Mouse (Mus musculus) megakaryocyte-erythroid progenitor cell, adult 5-6 weeks (primary cell): Measurements from ENCODE around the gene Arih2. TPM values are rescaled to one million over a fixed set of nuclear protein-coding genes. Genes with fewer than 3 reads are reported as not detected.

Experiments
- ATAC-seq: replicated peaks from 2 replicates; pipeline ENCODE4 v1.8.0; 2016; ENCODE audit warnings: mild to moderate bottlenecking, inconsistent platforms; ENCODE audit not compliant: severe bottlenecking, poor library complexity, low FRiP score, low TSS enrichment
- total RNA-seq, 2 experiments: library from RNA; stranded (forward) in 1 of 2; stranded (reverse) in 1 of 2; fragments of 200-1000, 215-1000 nt in 1 of 2; fragments of >200 nt in 1 of 2; fragmentation: Nextera tagmentation in 1 of 2; gene quantifications; 2 replicates each; pipeline ENCODE4 v1.2.3; 2014 to 2017

The Arih2 gene
- total RNA-seq, 2 experiments from 2014 or later = 38.8 to 61.5 TPM

- ATAC-seq = no peak
These were observed 81.2 kb downstream of the Arih2 start for GRCm38 (mm10) chr9:108567931-108568419.

DNA sequence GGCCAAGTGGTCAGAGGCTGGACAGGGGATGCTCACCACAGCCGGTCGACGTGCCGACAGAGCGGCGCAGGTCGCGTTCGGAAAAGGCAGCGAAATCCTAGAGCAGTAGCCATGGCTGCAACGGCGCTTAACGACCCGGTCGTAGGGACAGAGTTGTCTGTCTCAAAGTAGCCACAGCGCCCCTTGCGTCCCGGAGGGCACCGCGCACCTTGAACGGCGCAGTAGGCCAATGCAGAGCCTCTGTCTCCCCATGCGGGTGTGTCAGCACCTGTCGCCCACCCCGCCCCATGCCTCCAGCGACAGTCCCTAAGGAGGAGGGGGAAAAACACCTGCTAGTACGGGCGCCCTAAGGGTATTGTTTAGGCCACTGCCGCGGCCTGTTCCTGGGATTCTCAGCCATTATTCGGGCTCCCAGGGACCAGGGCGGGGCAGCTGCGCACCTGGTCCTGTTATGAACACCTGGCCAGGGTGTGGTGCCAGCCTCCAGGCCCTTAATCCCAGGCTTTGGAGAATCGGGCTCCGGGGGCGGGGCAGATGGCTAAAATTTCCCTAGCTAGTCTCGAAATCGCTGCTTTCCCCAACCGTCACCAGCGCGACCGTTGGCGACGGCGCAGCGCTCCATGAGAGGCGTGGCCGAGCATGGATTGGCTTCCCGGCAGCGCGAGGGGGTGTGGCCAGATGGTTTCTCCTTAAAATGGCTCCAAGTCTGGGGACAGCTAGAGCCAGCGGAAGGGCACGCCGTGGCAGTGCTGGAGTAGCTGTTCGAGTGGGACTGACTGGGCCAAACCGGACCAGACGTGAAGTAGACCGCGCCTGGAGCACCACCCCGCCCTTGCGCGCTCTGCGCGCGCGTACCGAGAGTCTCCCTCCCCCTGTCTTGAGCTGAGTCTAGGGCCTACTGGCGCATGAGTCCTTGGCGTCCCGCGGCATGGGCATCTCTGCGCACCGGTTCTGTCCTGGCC, 82.1 kb downstream of the Arih2 start, which contains the start of gene Ndufaf3:
Gene Ndufaf3, minus strand, starts transcription at position 620 of the 962 bp plus-strand sequence.
- peak; percentile 56 for ATAC-seq

GRCm38 (mm10) chr9:108565881-108566814, 83.0 kb downstream of the Arih2 start:
- peak; percentile 0; the same call in 1 of the 2 replicates for ATAC-seq

- ATAC-seq = 0 out of 2 replicates have a peak, but pooled peaks have one; percentile 6
These were observed 85.1 kb downstream of the Arih2 start for GRCm38 (mm10) chr9:108564131-108564530.

DNA sequence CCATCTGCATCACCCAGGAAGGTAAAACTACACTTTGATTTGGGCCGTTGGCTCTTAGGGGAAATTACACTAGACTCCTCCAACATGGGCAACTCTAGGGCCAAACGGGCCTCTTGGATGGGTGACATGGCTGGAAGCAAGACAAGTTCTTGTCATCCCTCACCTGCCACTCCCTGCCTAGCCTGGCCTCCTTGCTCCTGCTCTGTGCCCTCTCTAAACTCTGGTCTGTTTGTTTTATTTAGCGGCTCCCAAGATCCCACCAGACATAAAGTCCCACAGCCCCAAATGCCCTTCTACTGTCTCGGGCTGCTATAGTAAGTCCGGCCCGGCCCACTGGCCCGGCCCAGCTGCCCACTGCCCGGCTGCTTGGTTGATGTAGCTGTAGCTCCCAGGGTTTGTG, 85.5 kb downstream of the Arih2 start:
- ATAC-seq = no peak

DNA sequence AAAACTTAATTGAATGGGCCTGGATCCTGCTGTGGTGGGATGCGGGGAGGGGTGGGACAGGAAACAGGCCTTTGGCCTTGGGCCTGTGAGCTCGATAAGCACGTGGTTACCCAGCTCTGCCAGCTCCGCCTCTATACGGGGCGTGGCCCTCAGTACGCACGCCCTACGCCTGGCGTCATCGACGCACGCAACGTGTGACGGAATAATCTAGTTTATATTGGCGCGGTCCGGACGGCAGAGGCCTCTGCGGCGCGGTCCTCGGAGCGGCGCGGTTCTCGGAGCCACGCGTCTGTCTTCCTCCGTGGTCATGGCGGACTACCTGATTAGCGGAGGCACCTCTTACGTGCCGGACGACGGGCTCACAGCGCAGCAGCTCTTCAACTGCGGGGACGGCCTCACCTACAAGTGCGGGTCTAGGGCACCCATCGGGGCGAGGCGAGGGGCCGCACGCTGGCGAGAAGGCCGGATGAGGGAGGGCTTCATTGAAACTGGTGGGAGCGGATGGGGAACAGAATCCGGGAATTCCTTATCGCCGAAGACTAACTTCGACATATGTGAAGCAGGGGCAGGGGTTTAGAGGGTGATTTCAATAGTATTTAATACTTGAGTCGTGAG, 88.9 kb downstream of the Arih2 start, which contains the start of gene Impdh2:
Gene Impdh2, plus strand, starts transcription at position 60 of the 615 bp plus-strand sequence.
- peak; percentile 94 for ATAC-seq

- no peak for ATAC-seq
These were observed 90.0 kb downstream of the Arih2 start for GRCm38 (mm10) chr9:108559169-108559568.

Other genes starting within 250 kb of the Arih2 start
- gene Ccdc36, start 220.9 kb downstream of the Arih2 start, total RNA-seq (2014; fragmentation: Nextera tagmentation) = not detected in 2 replicates
- gene Ccdc36, start 220.9 kb downstream of the Arih2 start, total RNA-seq (2017) = not detected in 2 replicates
- not detected in 2 replicates for gene BC048562, start 212.9 kb downstream of the Arih2 start, total RNA-seq (2014; fragmentation: Nextera tagmentation)
- gene BC048562, start 212.9 kb downstream of the Arih2 start, total RNA-seq (2017) = not detected in 2 replicates
- 19.6 and 42.3 TPM in 2 replicates for gene Ccdc71, start 188.9 kb downstream of the Arih2 start, total RNA-seq (2014; fragmentation: Nextera tagmentation)
- 13.2 and 13.6 TPM in 2 replicates for gene Ccdc71, start 188.9 kb downstream of the Arih2 start, total RNA-seq (2017)
- 8.0 and 29.6 TPM in 2 replicates for gene Klhdc8b, start 187.8 kb downstream of the Arih2 start, total RNA-seq (2014; fragmentation: Nextera tagmentation)
- 6.2 and 21.7 TPM in 2 replicates for gene Klhdc8b, start 187.8 kb downstream of the Arih2 start, total RNA-seq (2017)
- not detected in 2 replicates for gene Lamb2, start 169.7 kb downstream of the Arih2 start, total RNA-seq (2014; fragmentation: Nextera tagmentation)
- 0.66 TPM in 1 of 2 replicates, not detected in the other for gene Lamb2, start 169.7 kb downstream of the Arih2 start, total RNA-seq (2017)
- 127 and 134 TPM in 2 replicates for gene Usp19, start 158.8 kb downstream of the Arih2 start, total RNA-seq (2014; fragmentation: Nextera tagmentation)
- 37.8 and 51.0 TPM in 2 replicates for gene Usp19, start 158.8 kb downstream of the Arih2 start, total RNA-seq (2017)
- gene Qars, start 141.7 kb downstream of the Arih2 start, total RNA-seq (2014; fragmentation: Nextera tagmentation) = 356 and 390 TPM in 2 replicates
- gene Qars, start 141.7 kb downstream of the Arih2 start, total RNA-seq (2017) = 235 and 321 TPM in 2 replicates
- gene Qrich1, start 132.6 kb downstream of the Arih2 start, total RNA-seq (2014; fragmentation: Nextera tagmentation) = 115 and 171 TPM in 2 replicates
- gene Qrich1, start 132.6 kb downstream of the Arih2 start, total RNA-seq (2017) = 146 and 150 TPM in 2 replicates
- 430 and 507 TPM in 2 replicates for gene Impdh2, start 89.1 kb downstream of the Arih2 start, total RNA-seq (2014; fragmentation: Nextera tagmentation)
- gene Impdh2, start 89.1 kb downstream of the Arih2 start, total RNA-seq (2017) = 413 and 539 TPM in 2 replicates
- 21.9 and 31.1 TPM in 2 replicates for gene Ndufaf3, start 82.0 kb downstream of the Arih2 start, total RNA-seq (2014; fragmentation: Nextera tagmentation)
- 14.1 and 28.7 TPM in 2 replicates for gene Ndufaf3, start 82.0 kb downstream of the Arih2 start, total RNA-seq (2017)
- 119 and 182 TPM in 2 replicates for gene Dalrd3, start 79.5 kb downstream of the Arih2 start, total RNA-seq (2014; fragmentation: Nextera tagmentation)
- 27.5 and 61.0 TPM in 2 replicates for gene Dalrd3, start 79.5 kb downstream of the Arih2 start, total RNA-seq (2017)
- 33.2 and 34.7 TPM in 2 replicates for gene Wdr6, start 70.6 kb downstream of the Arih2 start, total RNA-seq (2014; fragmentation: Nextera tagmentation)
- 25.8 and 26.8 TPM in 2 replicates for gene Wdr6, start 70.6 kb downstream of the Arih2 start, total RNA-seq (2017)
- gene P4htm, start 51.7 kb downstream of the Arih2 start, total RNA-seq (2014; fragmentation: Nextera tagmentation) = 2.6 and 3.2 TPM in 2 replicates
- gene P4htm, start 51.7 kb downstream of the Arih2 start, total RNA-seq (2017) = 1.5 TPM in 1 of 2 replicates, not detected in the other
- 15.2 and 16.4 TPM in 2 replicates for gene Slc25a20, start 12.7 kb upstream of the Arih2 start, total RNA-seq (2014; fragmentation: Nextera tagmentation)
- gene Slc25a20, start 12.7 kb upstream of the Arih2 start, total RNA-seq (2017) = 23.4 and 29.7 TPM in 2 replicates
- gene Prkar2a, start 39.9 kb upstream of the Arih2 start, total RNA-seq (2014; fragmentation: Nextera tagmentation) = 15.7 and 19.3 TPM in 2 replicates
- gene Prkar2a, start 39.9 kb upstream of the Arih2 start, total RNA-seq (2017) = 15.8 and 26.9 TPM in 2 replicates
- gene Ip6k2, start 134.4 kb upstream of the Arih2 start, total RNA-seq (2014; fragmentation: Nextera tagmentation) = 29.8 and 36.7 TPM in 2 replicates
- gene Ip6k2, start 134.4 kb upstream of the Arih2 start, total RNA-seq (2017) = 31.3 and 48.7 TPM in 2 replicates
- 8.6 and 12.2 TPM in 2 replicates for gene Nckipsd, start 159.0 kb upstream of the Arih2 start, total RNA-seq (2014; fragmentation: Nextera tagmentation)
- 1.0 and 2.3 TPM in 2 replicates for gene Nckipsd, start 159.0 kb upstream of the Arih2 start, total RNA-seq (2017)
- not detected in 2 replicates for gene Celsr3, start 176.9 kb upstream of the Arih2 start, total RNA-seq (2014; fragmentation: Nextera tagmentation)
- gene Celsr3, start 176.9 kb upstream of the Arih2 start, total RNA-seq (2017) = 0.05 TPM in 1 of 2 replicates, not detected in the other
- gene Slc26a6, start 203.9 kb upstream of the Arih2 start, total RNA-seq (2014; fragmentation: Nextera tagmentation) = 5.7 and 5.8 TPM in 2 replicates
- 0.30 and 1.4 TPM in 2 replicates for gene Slc26a6, start 203.9 kb upstream of the Arih2 start, total RNA-seq (2017)